12 mouse cellular contexts compared by ENCODE assay signal in genomic region chr9:7545471-7545870, GRCm38 (mm10). TPM values are rescaled to one million over a fixed set of nuclear protein-coding genes. Genes with fewer than 3 reads are reported as not detected.
DNase-seq lines count a peak whose midpoint lies in the region; ATAC-seq lines count a peak whose summit lies in the region.
"Had no signal": no experiment of that assay in that cellular context is flagged by ENCODE, and none has a peak within 500 bp of the region (broad histone marks: within the 10 kb centered on the region; RNA-seq: fewer than 3 reads in every experiment).

No protein-coding gene starts in this region.

- WGBS in lung, embryonic 15.5 days, result 27% methylated on average over 1 of the region's 1 CpGs

- H3K27me3 ChIP-seq in lung, embryonic 15.5 days, result no peaks in the 10 kb centered on the region

- no peaks in the 10 kb centered on the region for H3K9me3 ChIP-seq in lung, embryonic 15.5 days
- H3K9me3 ChIP-seq: midbrain, embryonic 10.5 days had no signal

- H3K9ac ChIP-seq in lung, embryonic 15.5 days, result no peak overlapping the region

- intact Hi-C loops in heart, postnatal 36 days (cut with DNase I), result no loop called here

- no peaks in the 10 kb centered on the region for H3K36me3 ChIP-seq in lung, embryonic 15.5 days
- H3K36me3 ChIP-seq: midbrain, embryonic 10.5 days had no signal

- no peak overlapping the region for H3K4me2 ChIP-seq in lung, embryonic 15.5 days

- peak overlapping the region; percentile 16; the same call in 1 of the 2 replicates for H3K27ac ChIP-seq in lung, embryonic 15.5 days
- H3K27ac ChIP-seq: midbrain, embryonic 10.5 days had no signal

- peaks cover 5% of the 10 kb centered on the region for H3K4me1 ChIP-seq in lung, embryonic 15.5 days
- H3K4me1 ChIP-seq: midbrain, embryonic 10.5 days had no signal

- no peak for ATAC-seq in frontal cortex, adult (ENCODE audit: low TSS enrichment)
- peak; percentile 97 for ATAC-seq in lung, embryonic 15.5 days (ENCODE audit: borderline replicate concordance, extremely low read depth, low FRiP score, low TSS enrichment)
- ATAC-seq in activated CD4-positive, CD25-positive, alpha-beta regulatory T cell, adult 4 months, result no peak

- no peak overlapping the region for H3K4me3 ChIP-seq in lung, embryonic 15.5 days
- H3K4me3 ChIP-seq: erythroblast, embryonic 14.5 days; midbrain, embryonic 10.5 days had no signal

- peak; percentile 5 to 6 for DNase-seq in frontal cortex, postnatal 10 days (ENCODE audit: low spot score in 2 of 2)
- DNase-seq in embryo, embryonic 10.5 days (ENCODE audit: low spot score), result peak; percentile 40
- peak; percentile 32 to 48 for DNase-seq in heart, postnatal 36 days
- no peak for DNase-seq in layer of hippocampus, postnatal 10 days (ENCODE audit: low spot score in 2 of 2)
- no peak for DNase-seq in thymus, adult 18-20 months

RNA-seq across cellular contexts. Expression of gene Mmp8, which starts 12.8 kb away (rescaled TPM):
- total RNA-seq in heart, postnatal 36 days (2021), result under 1 TPM in 1 of 2 experiments, not detected in 1; 0.14 TPM
- polyA plus RNA-seq in lung, embryonic 15.5 days (2015; fragmentation: Nextera tagmentation; extraction: Ambion mirVana), result 1.0 and 2.0 TPM in 2 replicates
- not detected for total RNA-seq in layer of hippocampus, postnatal 10 days (2021)
- polyA plus RNA-seq in activated CD4-positive, CD25-positive, alpha-beta regulatory T cell, adult 4 months (2017; shearing (Covaris generic)), result under 1 TPM in 1 of 2 experiments, not detected in 1; 0.19 TPM
- polyA plus RNA-seq: erythroblast, embryonic 14.5 days; large intestine, adult 2 months; midbrain, embryonic 10.5 days; small intestine, adult 2 months had no signal

RNA-seq across cellular contexts. Expression of gene Mmp27, which starts 25.7 kb away (rescaled TPM):
- under 1 TPM in 1 of 2 experiments, not detected in 1; 0.22 TPM for total RNA-seq in heart, postnatal 36 days (2021)
- polyA plus RNA-seq in lung, embryonic 15.5 days (2015; fragmentation: Nextera tagmentation; extraction: Ambion mirVana), result 0.11 TPM in 1 of 2 replicates, not detected in the other
- total RNA-seq in layer of hippocampus, postnatal 10 days (2021), result not detected
- polyA plus RNA-seq in activated CD4-positive, CD25-positive, alpha-beta regulatory T cell, adult 4 months (2017; shearing (Covaris generic)), result not detected
- polyA plus RNA-seq: erythroblast, embryonic 14.5 days; large intestine, adult 2 months; midbrain, embryonic 10.5 days; small intestine, adult 2 months had no signal

RNA-seq across cellular contexts. Expression of gene Mmp10, which starts 43.3 kb away (rescaled TPM):
- not detected for total RNA-seq in heart, postnatal 36 days (2021)
- polyA plus RNA-seq in lung, embryonic 15.5 days (2015; fragmentation: Nextera tagmentation; extraction: Ambion mirVana), result not detected in 2 replicates
- total RNA-seq in layer of hippocampus, postnatal 10 days (2021), result not detected
- polyA plus RNA-seq in activated CD4-positive, CD25-positive, alpha-beta regulatory T cell, adult 4 months (2017; shearing (Covaris generic)), result not detected
- polyA plus RNA-seq: erythroblast, embryonic 14.5 days; midbrain, embryonic 10.5 days had no signal

Comparison
In these comparisons a context has a peak if more than half of its experiments do, and no peak if none do; other contexts are left out.
1. DNase-seq: peak in frontal cortex, postnatal 10 days (2 of 2), embryo, embryonic 10.5 days (single experiment) and heart, postnatal 36 days (2 of 2); none in layer of hippocampus, postnatal 10 days (0 of 2) and thymus, adult 18-20 months (0 of 2).